Mouse (Mus musculus): ENCODE data around the gene Olfr1402. TPM values are rescaled to one million over a fixed set of nuclear protein-coding genes. Genes with fewer than 3 reads are reported as not detected.

Olfr1402 gene
- total RNA-seq (2023) = not detected

DNA sequence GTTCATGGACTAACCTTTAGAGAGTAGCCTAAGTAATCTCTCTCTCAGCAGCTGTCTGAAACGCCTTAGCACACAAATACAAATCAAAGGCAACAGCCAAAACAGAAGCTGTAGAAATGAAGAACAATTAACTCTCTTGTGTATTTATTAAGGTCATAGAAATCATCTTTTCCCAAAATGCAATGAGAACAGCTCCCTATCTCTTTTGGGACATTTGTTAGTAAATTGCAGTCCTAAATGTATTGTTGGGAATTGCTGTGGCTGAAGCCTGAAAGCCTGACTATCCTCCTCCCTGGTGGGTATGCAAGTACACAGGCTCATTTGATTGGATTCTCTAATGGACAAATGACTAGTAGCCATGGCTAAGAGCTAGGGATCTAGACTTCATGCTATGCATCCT, at the start of gene Olfr1402:
Gene Olfr1402, minus strand, starts transcription at position 101 of the 400 bp plus-strand sequence.

Other genes starting within 250 kb of the Olfr1402 start
- gene Bcl9, start 124.1 kb downstream of the Olfr1402 start, total RNA-seq (2023) = 1 to 10 TPM; 8.3 to 8.4 TPM
- 10 to 100 TPM; 11.7 to 15.1 TPM for gene Chd1l, start 188.2 kb upstream of the Olfr1402 start, total RNA-seq (2023)
- 10 to 100 TPM; 54.7 to 69.7 TPM for gene Fmo5, start 206.8 kb upstream of the Olfr1402 start, total RNA-seq (2023)
- 10 to 100 TPM in 1 of 2 experiments, 1 to 10 TPM in 1; 7.2 to 10.7 TPM for gene Prkab2, start 236.2 kb upstream of the Olfr1402 start, total RNA-seq (2023)